Mouse (Mus musculus) lung, postnatal 0 days (tissue): Measurements from ENCODE around the gene Upp1. TPM values are rescaled to one million over a fixed set of nuclear protein-coding genes. Genes with fewer than 3 reads are reported as not detected.

Experiments
- ATAC-seq: fragments of 200-750 bp; cut with Nextera tagmentation; 2 replicates; pipeline ENCODE4 v1.8.0; 2017; ENCODE audit warnings: moderate library complexity
- DNase-seq: peaks from one replicate; pipeline ENCODE4 v3.0.0-alpha.2; 2016; ENCODE audit warnings: low spot score
- H3K27ac ChIP-seq: fragments of 300-500 bp; sonication (generic); 2 replicates; pipeline ENCODE4 v1.5.1; 2014; ENCODE audit warnings: antibody characterized with exemption, mild to moderate bottlenecking, low read length, mixed read lengths
- H3K27me3 ChIP-seq: fragments of 300-500 bp; sonication (generic); replicated peaks from 2 replicates; pipeline ENCODE4 v1.6.1; 2014; ENCODE audit warnings: low read length, mixed read lengths; ENCODE audit not compliant: insufficient read depth
- H3K36me3 ChIP-seq: fragments of 300-500 bp; sonication (generic); 2 replicates; pipeline ENCODE4 v1.6.1; 2014; ENCODE audit warnings: low read length, mixed read lengths; ENCODE audit not compliant: insufficient read depth
- H3K4me1 ChIP-seq: fragments of 300-500 bp; sonication (generic); 2 replicates; pipeline ENCODE4 v1.6.1; 2014; ENCODE audit warnings: antibody characterized with exemption, low read depth, low read length, mixed read lengths; ENCODE audit not compliant: insufficient read depth
- H3K4me2 ChIP-seq: fragments of 300-500 bp; sonication (generic); replicated peaks from 2 replicates; pipeline ENCODE4 v1.6.1; 2014; ENCODE audit warnings: low read depth, mild to moderate bottlenecking, low read length, moderate library complexity, mixed read lengths
- H3K4me3 ChIP-seq: fragments of 300-500 bp; sonication (generic); 2 replicates; pipeline ENCODE4 v1.5.1; 2014; ENCODE audit warnings: low read depth, low read length
- H3K9ac ChIP-seq: fragments of 300-500 bp; sonication (generic); replicated peaks from 2 replicates; pipeline ENCODE4 v1.6.1; 2014; ENCODE audit warnings: low read depth, mild to moderate bottlenecking
- H3K9me3 ChIP-seq: fragments of 300-500 bp; sonication (generic); 2 replicates; pipeline ENCODE4 v1.6.1; 2016; ENCODE audit warnings: low read length, mixed read lengths
- CTCF ChIP-seq: IDR thresholded peaks from 2 replicates; pipeline ENCODE4 v1.5.1; 2016; ENCODE audit warnings: antibody characterized with exemption, mild to moderate bottlenecking
- EP300 ChIP-seq: IDR thresholded peaks from 2 replicates; pipeline ENCODE4 v1.6.1; 2016; ENCODE audit warnings: antibody characterized with exemption, mild to moderate bottlenecking, control low read depth
- WGBS: fragments of 180-500 bp; shearing (Covaris S2); extraction: QIAGEN DNeasy Blood & Tissue Kit; methylation state at CpG from one replicate; pipeline ENCODE4 v1.1.7; 2014; 5-methylcytosine and 5-hydroxymethylcytosine counted together
- polyA plus RNA-seq: library from polyadenylated mRNA; unstranded; fragments of >200 nt; fragmentation: Nextera tagmentation; extraction: Ambion mirVana; gene quantifications from 2 replicates; pipeline ENCODE4 v1.2.1, GENCODE M21; 2015

Upp1 gene
- polyA plus RNA-seq, 1 experiment from 2014 or later = 28.9 TPM

DNA sequence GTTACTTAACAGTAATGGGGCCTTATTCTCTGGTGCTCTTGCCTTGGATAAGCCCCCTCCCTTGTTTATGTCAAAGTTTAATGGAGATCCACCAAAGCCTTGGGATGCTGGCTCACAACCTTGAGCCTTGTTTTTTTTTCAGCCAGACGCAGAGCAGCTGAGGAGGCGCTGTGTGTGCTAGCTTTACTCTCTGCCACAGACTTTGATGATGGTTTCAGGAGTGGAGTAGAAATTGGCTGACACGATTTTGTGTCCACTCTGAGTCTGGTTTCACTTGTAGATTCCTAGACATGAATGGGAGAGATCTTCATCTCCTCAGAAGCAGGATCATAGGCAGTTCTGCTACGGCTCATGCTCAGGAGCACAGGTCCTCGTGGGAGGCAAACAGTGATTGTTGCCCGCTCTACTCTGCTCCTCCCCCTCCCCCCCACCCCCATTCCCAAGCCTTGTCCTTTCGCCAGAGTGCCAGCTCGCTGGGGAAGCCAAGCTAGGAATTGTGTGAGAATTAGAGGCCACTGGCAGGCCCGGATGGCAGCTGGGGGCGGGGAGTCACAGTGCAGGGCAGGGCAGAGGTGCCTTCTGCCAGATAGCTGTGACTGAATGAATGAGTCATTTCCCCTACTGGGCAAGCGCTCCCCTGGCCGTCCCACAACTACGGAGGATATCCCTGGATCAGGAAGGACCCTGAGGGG lies 399 bp upstream of the Upp1 start:
- Histone ChIP-seq H3K9ac (peak overlapping the region; percentile 41; the same call in 1 of the 2 replicates), H3K27ac (0 out of 2 replicates have a peak overlapping the region, but pooled peaks have one; percentile 2), H3K4me3 (peak overlapping the region; percentile 46), H3K36me3 (no peaks in the 10 kb centered on the region), H3K4me1 (peaks cover 6% of the 10 kb centered on the region; the same call in 1 of the 2 replicates), H3K4me2 (peak overlapping the region; percentile 79), H3K27me3 (peaks cover 10% of the 10 kb centered on the region; the same call in 1 of the 2 replicates), H3K9me3 (no peaks in the 10 kb centered on the region)
- TF ChIP-seq EP300 = peak; percentile 58; the same call in 1 of the 2 replicates
- TF ChIP-seq CTCF = no peak
- ATAC-seq (peak; percentile 98), DNase-seq (peak; percentile 83)
- WGBS = 5% methylated on average over 12 of the region's 13 CpGs

- Histone ChIP-seq H3K9ac (peak overlapping the region; percentile 41), H3K4me1 (peaks cover 6% of the 10 kb centered on the region; the same call in 1 of the 2 replicates), H3K4me3 (peak overlapping the region; percentile 46), H3K4me2 (peak overlapping the region; percentile 79), H3K36me3 (no peaks in the 10 kb centered on the region), H3K27me3 (peaks cover 10% of the 10 kb centered on the region; the same call in 1 of the 2 replicates), H3K27ac (peak overlapping the region; percentile 33), H3K9me3 (no peaks in the 10 kb centered on the region)
- 2% methylated on average over 39 of the region's 40 CpGs for WGBS
- ATAC-seq (peak; percentile 75), DNase-seq (peak; percentile 54)
- TF ChIP-seq EP300 (no peak), CTCF (no peak)
Observed at GRCm38 (mm10) chr11:9118421-9119121, 668 bp downstream of the Upp1 start.

- Histone ChIP-seq H3K4me1 (peaks cover 6% of the 10 kb centered on the region; the same call in 1 of the 2 replicates), H3K4me2 (peak overlapping the region; percentile 79), H3K9me3 (no peaks in the 10 kb centered on the region), H3K27ac (no peak overlapping the region), H3K36me3 (no peaks in the 10 kb centered on the region), H3K4me3 (peak overlapping the region; percentile 46), H3K9ac (no peak overlapping the region), H3K27me3 (peaks cover 10% of the 10 kb centered on the region; the same call in 1 of the 2 replicates)
- 15% methylated on average over 22 of the region's 22 CpGs for WGBS
- TF ChIP-seq CTCF (no peak), EP300 (no peak)
- DNase-seq (no peak), ATAC-seq (no peak)
Observed at GRCm38 (mm10) chr11:9119231-9120020, 1.5 kb downstream of the Upp1 start.

GRCm38 (mm10) chr11:9122315-9122714 lies 4.4 kb downstream of the Upp1 start:
- H3K9me3 ChIP-seq = no peaks in the 10 kb centered on the region

DNA sequence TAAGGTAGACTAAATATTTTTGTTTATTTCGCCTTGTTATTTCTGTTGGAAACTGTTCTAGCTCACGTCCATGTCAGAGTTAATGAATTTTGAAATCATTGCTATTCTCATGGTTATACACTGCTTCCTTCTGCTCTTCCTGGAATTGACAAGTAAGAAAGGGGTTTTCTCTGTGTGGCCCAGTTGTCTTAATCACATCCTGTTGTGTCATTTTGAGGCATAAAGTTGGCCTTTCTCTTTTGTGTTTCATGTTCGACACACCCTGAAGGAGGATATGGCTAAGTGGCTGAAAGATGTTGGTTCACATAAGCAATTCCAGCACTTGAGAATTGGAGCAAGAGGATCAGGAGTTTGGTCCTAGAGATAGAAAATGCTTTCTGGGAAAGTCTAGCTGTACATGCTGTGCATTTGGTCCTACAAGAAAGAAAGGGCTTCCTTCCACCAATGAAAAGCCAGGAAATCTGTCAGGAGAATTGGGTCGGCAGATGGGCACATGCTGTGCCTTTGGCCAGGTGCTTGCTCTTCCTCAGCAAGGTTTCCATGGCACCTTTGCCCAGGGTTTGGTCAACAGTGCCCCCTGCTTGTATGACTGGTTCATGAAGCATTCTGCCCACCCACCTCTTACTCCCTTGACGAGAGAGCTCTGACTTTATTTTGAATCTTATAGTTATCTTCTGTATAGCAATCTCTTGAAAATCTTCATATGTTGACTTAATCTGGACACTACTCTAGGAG lies 8.6 kb downstream of the Upp1 start:
- H3K9me3 ChIP-seq = no peaks in the 10 kb centered on the region
- H3K4me1 ChIP-seq = no peaks in the 10 kb centered on the region; the same call in 1 of the 2 replicates
- no peak overlapping the region for H3K4me2 ChIP-seq
- H3K27me3 ChIP-seq = no peaks in the 10 kb centered on the region
- ATAC-seq = no peak
- TF ChIP-seq EP300 (0 out of 2 replicates have a peak, but pooled peaks have one; percentile 31), CTCF (peak; percentile 61)
- DNase-seq = no peak
- no peak overlapping the region for H3K9ac ChIP-seq
- no peak overlapping the region for H3K4me3 ChIP-seq
- H3K27ac ChIP-seq = 0 out of 2 replicates have a peak overlapping the region, but pooled peaks have one; percentile 27
- no peaks in the 10 kb centered on the region for H3K36me3 ChIP-seq
- WGBS = 50% methylated on average over 5 of the region's 5 CpGs

More at GRCm38 (mm10) chr11:9122315-9122714, 4.4 kb downstream of the Upp1 start:
- no peak for TF ChIP-seq EP300
- no peak for TF ChIP-seq CTCF
- 74% methylated on average over 4 of the region's 4 CpGs for WGBS
- H3K27me3 ChIP-seq = peaks cover 7% of the 10 kb centered on the region; the same call in 1 of the 2 replicates
- no peak overlapping the region for H3K27ac ChIP-seq
- H3K4me1 ChIP-seq = peaks cover 6% of the 10 kb centered on the region; the same call in 1 of the 2 replicates
- DNase-seq (no peak), ATAC-seq (no peak)
- no peak overlapping the region for H3K9ac ChIP-seq
- H3K36me3 ChIP-seq = no peaks in the 10 kb centered on the region
- no peak overlapping the region for H3K4me3 ChIP-seq
- no peak overlapping the region for H3K4me2 ChIP-seq
